Mouse (Mus musculus): ENCODE measurements around the gene Plcl1. TPM values are rescaled to one million over a fixed set of nuclear protein-coding genes. Genes with fewer than 3 reads are reported as not detected.

Gene Plcl1
- polyA plus RNA-seq, 1 experiment from 2014 or later: 5.5 TPM

DNA sequence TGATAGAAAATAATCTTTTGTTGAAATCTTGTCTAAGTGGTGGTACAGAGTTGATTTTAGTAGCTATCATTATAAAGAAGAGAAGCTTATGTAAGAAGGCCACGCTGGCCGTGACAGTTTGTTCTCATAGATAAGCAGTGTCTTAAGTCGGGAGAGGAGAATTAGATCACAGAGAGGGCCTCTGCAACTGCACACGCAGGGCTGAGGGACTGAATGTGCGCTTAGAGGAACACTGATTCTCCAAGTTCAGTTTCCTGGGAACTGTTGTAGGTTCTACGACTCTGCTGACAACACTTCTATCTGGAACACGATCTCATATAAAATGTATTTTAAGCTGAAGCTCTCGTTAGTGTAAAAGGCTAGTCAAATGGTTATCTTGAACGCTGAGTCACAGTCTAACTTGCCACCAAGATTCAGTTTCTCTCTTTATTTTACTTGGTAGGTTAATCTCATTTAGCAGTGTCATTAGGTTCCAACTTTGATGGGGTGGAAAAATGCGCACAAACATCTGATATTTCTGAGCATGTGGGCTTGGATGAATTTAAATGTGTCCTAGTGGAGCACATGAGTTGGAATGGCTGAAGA is 288.0 kb downstream of the Plcl1 start:
- no peak overlapping the region for H3K27ac ChIP-seq
- no peaks in the 10 kb centered on the region for H3K27me3 ChIP-seq (ENCODE audit: control insufficient read depth, insufficient read depth, low read length)
- DNase-seq (ENCODE audit: low spot score) (no peak), ATAC-seq (ENCODE audit: low FRiP score) (no peak)
- no peak overlapping the region for H3K9ac ChIP-seq
- no peaks in the 10 kb centered on the region for H3K9me3 ChIP-seq (ENCODE audit: control insufficient read depth, low read length)
- H3K4me1 ChIP-seq (replicated peaks; ENCODE audit: control insufficient read depth, insufficient read depth, low read length): no peaks in the 10 kb centered on the region
- no peaks in the 10 kb centered on the region for H3K36me3 ChIP-seq (replicated peaks; ENCODE audit: control insufficient read depth, insufficient read depth)
- H3K4me2 ChIP-seq (replicated peaks): no peak overlapping the region
- H3K4me3 ChIP-seq (replicated peaks; ENCODE audit: low read length): no peak overlapping the region
- 86% methylated on average over 10 of the region's 10 CpGs for WGBS

GRCm38 (mm10) chr1:55696206-55696605 is 290.5 kb downstream of the Plcl1 start:
- no peaks in the 10 kb centered on the region for H3K9me3 ChIP-seq (ENCODE audit: control insufficient read depth, low read length)
- ATAC-seq (ENCODE audit: low FRiP score) (no peak), DNase-seq (ENCODE audit: low spot score) (no peak)
- H3K9ac ChIP-seq: no peak overlapping the region
- no peak overlapping the region for H3K4me2 ChIP-seq (replicated peaks)
- WGBS: 98% methylated on average over 5 of the region's 5 CpGs
- no peaks in the 10 kb centered on the region for H3K36me3 ChIP-seq (replicated peaks; ENCODE audit: control insufficient read depth, insufficient read depth)
- no peaks in the 10 kb centered on the region for H3K27me3 ChIP-seq (ENCODE audit: control insufficient read depth, insufficient read depth, low read length)
- H3K4me3 ChIP-seq (replicated peaks; ENCODE audit: low read length): no peak overlapping the region
- H3K4me1 ChIP-seq (replicated peaks; ENCODE audit: control insufficient read depth, insufficient read depth, low read length): 0 out of 2 replicates have a peak, but pooled peaks cover 4% of the 10 kb centered on the region
- H3K27ac ChIP-seq: no peak overlapping the region

DNA sequence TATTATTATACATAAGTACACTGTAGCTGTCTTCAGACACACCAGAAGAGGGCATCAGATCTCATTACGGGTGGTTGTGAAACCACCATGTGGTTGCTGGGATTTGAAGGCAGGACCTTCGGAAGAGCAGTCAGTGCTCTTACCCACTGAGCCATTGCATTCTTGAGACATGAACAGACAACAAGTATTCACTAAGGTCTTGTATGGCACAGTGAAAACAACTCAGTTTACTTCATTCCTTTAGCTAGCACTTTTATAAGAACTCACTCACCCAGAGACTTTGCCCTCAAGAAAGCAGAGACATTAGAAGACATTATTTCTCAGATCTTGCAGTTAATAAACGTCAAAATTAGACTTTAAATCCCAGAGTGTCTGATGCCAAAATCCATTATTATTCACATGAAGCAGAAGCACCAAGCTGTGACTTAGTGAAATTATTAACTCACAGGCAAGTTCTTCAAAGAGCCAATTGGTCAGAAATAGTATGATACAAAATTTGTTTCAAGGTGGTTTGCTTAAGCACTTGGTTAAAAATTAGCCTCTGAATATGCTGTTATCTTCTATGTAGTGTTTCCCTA is 293.8 kb downstream of the Plcl1 start:
- H3K4me2 ChIP-seq (replicated peaks): no peak overlapping the region
- H3K4me1 ChIP-seq (replicated peaks; ENCODE audit: control insufficient read depth, insufficient read depth, low read length): peaks cover 13% of the 10 kb centered on the region
- H3K9ac ChIP-seq: no peak overlapping the region
- H3K27me3 ChIP-seq (ENCODE audit: control insufficient read depth, insufficient read depth, low read length): no peaks in the 10 kb centered on the region
- DNase-seq (ENCODE audit: low spot score) (no peak), ATAC-seq (ENCODE audit: low FRiP score) (no peak)
- no peak overlapping the region for H3K4me3 ChIP-seq (replicated peaks; ENCODE audit: low read length)
- H3K27ac ChIP-seq: no peak overlapping the region
- H3K9me3 ChIP-seq (ENCODE audit: control insufficient read depth, low read length): no peaks in the 10 kb centered on the region
- 73% methylated on average over 3 of the region's 3 CpGs for WGBS
- no peaks in the 10 kb centered on the region for H3K36me3 ChIP-seq (replicated peaks; ENCODE audit: control insufficient read depth, insufficient read depth)

GRCm38 (mm10) chr1:55700016-55700415 is 294.3 kb downstream of the Plcl1 start:
- Histone ChIP-seq H3K9ac (no peak overlapping the region), H3K4me3 (replicated peaks; ENCODE audit: low read length) (no peak overlapping the region), H3K9me3 (ENCODE audit: control insufficient read depth, low read length) (no peaks in the 10 kb centered on the region), H3K27me3 (ENCODE audit: control insufficient read depth, insufficient read depth, low read length) (no peaks in the 10 kb centered on the region), H3K36me3 (replicated peaks; ENCODE audit: control insufficient read depth, insufficient read depth) (no peaks in the 10 kb centered on the region), H3K4me2 (replicated peaks) (no peak overlapping the region), H3K27ac (no peak overlapping the region), H3K4me1 (replicated peaks; ENCODE audit: control insufficient read depth, insufficient read depth, low read length) (peaks cover 18% of the 10 kb centered on the region)
- DNase-seq (ENCODE audit: low spot score) (no peak), ATAC-seq (ENCODE audit: low FRiP score) (no peak)
- 95% methylated on average over 1 of the region's 1 CpGs for WGBS

- H3K4me1 ChIP-seq (replicated peaks; ENCODE audit: control insufficient read depth, insufficient read depth, low read length): peaks cover 23% of the 10 kb centered on the region
- no peak overlapping the region for H3K27ac ChIP-seq
- no peak overlapping the region for H3K4me2 ChIP-seq (replicated peaks)
- H3K9me3 ChIP-seq (ENCODE audit: control insufficient read depth, low read length): no peaks in the 10 kb centered on the region
- no peak for DNase-seq (ENCODE audit: low spot score)
- 24% methylated on average over 6 of the region's 6 CpGs for WGBS
- H3K36me3 ChIP-seq (replicated peaks; ENCODE audit: control insufficient read depth, insufficient read depth): no peaks in the 10 kb centered on the region
- ATAC-seq (ENCODE audit: low FRiP score): no peak
- no peak overlapping the region for H3K4me3 ChIP-seq (replicated peaks; ENCODE audit: low read length)
- no peaks in the 10 kb centered on the region for H3K27me3 ChIP-seq (ENCODE audit: control insufficient read depth, insufficient read depth, low read length)
- H3K9ac ChIP-seq: no peak overlapping the region
Measured at GRCm38 (mm10) chr1:55700726-55701125, 295.0 kb downstream of the Plcl1 start.

DNA sequence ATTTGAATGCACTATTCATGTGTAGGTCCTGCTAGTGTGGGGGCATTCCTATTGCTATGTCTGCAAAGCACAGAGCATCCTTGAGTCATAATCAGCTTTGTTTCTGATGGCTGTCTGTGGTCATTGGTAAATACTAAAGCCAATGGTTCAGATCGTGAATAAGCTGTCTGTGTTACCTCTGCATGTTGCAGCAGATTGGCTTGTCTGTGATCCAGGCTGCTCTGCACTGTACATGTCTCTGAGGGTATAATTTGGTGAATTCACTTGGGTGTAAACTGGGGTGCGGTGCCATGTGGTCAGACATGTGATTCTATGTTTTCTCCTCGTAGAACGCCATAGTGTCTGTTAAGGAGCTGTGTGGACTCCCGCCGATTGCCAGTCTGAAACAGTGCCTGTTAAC is 295.9 kb downstream of the Plcl1 start:
- Histone ChIP-seq H3K4me2 (replicated peaks) (no peak overlapping the region), H3K9me3 (ENCODE audit: control insufficient read depth, low read length) (no peaks in the 10 kb centered on the region), H3K27me3 (ENCODE audit: control insufficient read depth, insufficient read depth, low read length) (no peaks in the 10 kb centered on the region), H3K9ac (no peak overlapping the region), H3K4me3 (replicated peaks; ENCODE audit: low read length) (no peak overlapping the region), H3K4me1 (replicated peaks; ENCODE audit: control insufficient read depth, insufficient read depth, low read length) (peaks cover 23% of the 10 kb centered on the region), H3K36me3 (replicated peaks; ENCODE audit: control insufficient read depth, insufficient read depth) (no peaks in the 10 kb centered on the region), H3K27ac (no peak overlapping the region)
- DNase-seq (ENCODE audit: low spot score) (no peak), ATAC-seq (ENCODE audit: low FRiP score) (no peak)
- WGBS: 64% methylated on average over 6 of the region's 6 CpGs

DNA sequence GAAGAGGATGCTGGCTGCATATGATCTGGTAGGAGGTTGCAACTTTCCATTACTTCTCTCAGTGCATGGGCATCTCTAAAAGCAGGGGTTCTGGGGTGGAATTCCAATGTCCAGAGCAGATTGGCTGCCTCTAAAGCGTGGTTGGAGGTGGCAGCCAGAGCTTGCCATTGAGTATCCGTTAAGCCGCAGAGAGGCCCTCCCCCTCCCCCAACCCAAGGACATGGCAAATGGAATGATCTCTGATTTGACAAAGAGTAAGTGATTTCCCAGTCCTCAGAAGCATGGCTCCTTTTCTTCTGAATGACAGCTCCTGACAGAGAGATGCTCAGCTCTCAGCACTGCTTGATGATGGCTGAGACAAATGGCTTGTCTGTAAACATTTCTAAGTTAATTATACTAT is 296.4 kb downstream of the Plcl1 start:
- ATAC-seq (ENCODE audit: low FRiP score) (no peak), DNase-seq (ENCODE audit: low spot score) (no peak)
- Histone ChIP-seq H3K4me3 (replicated peaks; ENCODE audit: low read length) (no peak overlapping the region), H3K27me3 (ENCODE audit: control insufficient read depth, insufficient read depth, low read length) (no peaks in the 10 kb centered on the region), H3K4me2 (replicated peaks) (no peak overlapping the region), H3K9me3 (ENCODE audit: control insufficient read depth, low read length) (no peaks in the 10 kb centered on the region), H3K36me3 (replicated peaks; ENCODE audit: control insufficient read depth, insufficient read depth) (no peaks in the 10 kb centered on the region), H3K9ac (no peak overlapping the region), H3K27ac (no peak overlapping the region), H3K4me1 (replicated peaks; ENCODE audit: control insufficient read depth, insufficient read depth, low read length) (peaks cover 23% of the 10 kb centered on the region)
- 25% methylated on average over 3 of the region's 3 CpGs for WGBS

GRCm38 (mm10) chr1:55704707-55705106 is 299.0 kb downstream of the Plcl1 start:
- no peak overlapping the region for H3K4me2 ChIP-seq (replicated peaks)

DNA sequence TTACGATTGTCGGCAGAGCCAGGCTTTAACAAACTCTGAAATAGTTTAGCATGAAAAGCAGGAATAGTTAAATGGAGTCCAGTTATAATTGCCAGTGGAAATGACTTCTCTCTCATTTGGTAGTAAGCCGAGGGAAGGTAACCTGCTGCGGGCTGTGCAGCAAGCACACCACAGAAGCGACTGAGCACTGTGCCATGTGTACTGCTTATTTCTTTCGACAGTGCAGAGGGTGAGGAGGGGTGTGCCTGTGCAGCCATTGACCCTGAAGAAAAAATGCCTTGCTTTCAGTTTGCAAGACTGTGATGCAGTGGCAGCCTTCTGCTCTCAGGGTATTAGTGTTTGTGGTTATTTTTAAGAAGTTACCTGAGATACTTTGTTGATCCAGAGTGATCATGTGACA is 299.5 kb downstream of the Plcl1 start:
- H3K4me3 ChIP-seq (replicated peaks; ENCODE audit: low read length): no peak overlapping the region
- 27% methylated on average over 6 of the region's 6 CpGs for WGBS
- no peaks in the 10 kb centered on the region for H3K27me3 ChIP-seq (ENCODE audit: control insufficient read depth, insufficient read depth, low read length)
- DNase-seq (ENCODE audit: low spot score) (no peak), ATAC-seq (ENCODE audit: low FRiP score) (no peak)
- no peak overlapping the region for H3K27ac ChIP-seq
- peaks cover 23% of the 10 kb centered on the region for H3K4me1 ChIP-seq (replicated peaks; ENCODE audit: control insufficient read depth, insufficient read depth, low read length)
- no peak overlapping the region for H3K9ac ChIP-seq
- no peaks in the 10 kb centered on the region for H3K9me3 ChIP-seq (ENCODE audit: control insufficient read depth, low read length)
- no peaks in the 10 kb centered on the region for H3K36me3 ChIP-seq (replicated peaks; ENCODE audit: control insufficient read depth, insufficient read depth)
- no peak overlapping the region for H3K4me2 ChIP-seq (replicated peaks)

More at GRCm38 (mm10) chr1:55704707-55705106, 299.0 kb downstream of the Plcl1 start:
- peaks cover 23% of the 10 kb centered on the region for H3K4me1 ChIP-seq (replicated peaks; ENCODE audit: control insufficient read depth, insufficient read depth, low read length)
- H3K36me3 ChIP-seq (replicated peaks; ENCODE audit: control insufficient read depth, insufficient read depth): no peaks in the 10 kb centered on the region
- WGBS: 7% methylated on average over 2 of the region's 2 CpGs
- peak; percentile 54 for ATAC-seq (ENCODE audit: low FRiP score)
- H3K9me3 ChIP-seq (ENCODE audit: control insufficient read depth, low read length): no peaks in the 10 kb centered on the region
- H3K9ac ChIP-seq: no peak overlapping the region
- H3K4me3 ChIP-seq (replicated peaks; ENCODE audit: low read length): no peak overlapping the region
- no peak overlapping the region for H3K27ac ChIP-seq
- no peaks in the 10 kb centered on the region for H3K27me3 ChIP-seq (ENCODE audit: control insufficient read depth, insufficient read depth, low read length)
- peak; percentile 26 for DNase-seq (ENCODE audit: low spot score)

GRCm38 (mm10) chr1:55705756-55706155 is 300.0 kb downstream of the Plcl1 start:
- no peak overlapping the region for H3K9ac ChIP-seq
- DNase-seq (ENCODE audit: low spot score) (no peak), ATAC-seq (ENCODE audit: low FRiP score) (no peak)
- H3K27me3 ChIP-seq (ENCODE audit: control insufficient read depth, insufficient read depth, low read length): no peaks in the 10 kb centered on the region
- peaks cover 23% of the 10 kb centered on the region for H3K4me1 ChIP-seq (replicated peaks; ENCODE audit: control insufficient read depth, insufficient read depth, low read length)
- no peaks in the 10 kb centered on the region for H3K36me3 ChIP-seq (replicated peaks; ENCODE audit: control insufficient read depth, insufficient read depth)
- H3K9me3 ChIP-seq (ENCODE audit: control insufficient read depth, low read length): no peaks in the 10 kb centered on the region
- H3K27ac ChIP-seq: no peak overlapping the region
- H3K4me3 ChIP-seq (replicated peaks; ENCODE audit: low read length): no peak overlapping the region
- 23% methylated on average over 3 of the region's 3 CpGs for WGBS
- H3K4me2 ChIP-seq (replicated peaks): no peak overlapping the region

Measured in hindbrain, embryonic 14.5 days (tissue).